Mouse (Mus musculus) brain, adult 10 weeks (tissue): ENCODE results near the gene Pld4. TPM values are rescaled to one million over a fixed set of nuclear protein-coding genes. Genes with fewer than 3 reads are reported as not detected.

ENCODE experiments used
- polyA plus RNA-seq: library from polyadenylated mRNA; stranded (reverse); fragments of 350-450 nt; fragmentation: Illumina TruSeq; extraction: RNeasy Lipid Tissue Mini Kit (QIAGEN cat#74804); gene quantifications from one replicate; pipeline ENCODE4 v1.2.3, GENCODE M21; 2015; ENCODE audit warnings: low read depth, low replicate concordance

Gene Pld4
- polyA plus RNA-seq: 9.5 TPM

DNA sequence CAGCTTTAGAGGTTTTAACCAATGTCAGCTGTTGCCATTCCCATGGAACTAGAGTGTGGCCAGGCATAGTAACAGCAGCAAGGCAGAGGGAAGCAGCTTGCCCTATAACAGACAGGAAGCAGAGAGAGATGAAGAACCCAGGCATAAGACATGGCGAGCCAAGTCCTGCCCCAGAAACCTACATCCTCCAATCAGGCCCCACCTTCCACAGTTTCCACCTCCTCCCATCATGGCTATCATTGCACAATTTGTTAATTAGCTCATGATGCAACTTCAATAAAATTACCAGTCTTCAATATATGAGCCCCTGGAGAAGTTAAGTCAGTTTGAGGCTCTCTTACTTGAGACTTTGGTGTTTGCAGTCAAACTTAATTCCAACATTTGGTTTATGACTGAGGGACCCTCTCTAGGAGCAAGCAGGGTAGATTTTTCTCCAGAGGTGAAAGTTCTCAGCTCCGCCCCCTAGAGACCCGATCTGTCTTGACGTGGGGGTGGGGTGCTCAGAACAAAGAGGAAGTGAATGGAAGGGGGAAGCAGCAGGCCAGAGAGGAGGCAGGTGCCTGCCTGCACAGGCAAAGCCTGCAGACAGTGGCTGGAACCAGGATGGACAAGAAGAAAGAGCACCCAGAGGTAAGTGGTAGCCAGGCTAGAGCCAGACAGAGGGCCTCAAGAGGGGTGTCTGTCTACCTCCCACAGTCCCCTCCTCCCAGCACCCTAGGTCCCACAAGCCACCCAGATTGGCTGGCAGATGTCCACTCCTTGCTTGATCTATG, at the start of gene Pld4:
Gene Pld4, plus strand, starts transcription at position 502 of the 773 bp plus-strand sequence.

DNA sequence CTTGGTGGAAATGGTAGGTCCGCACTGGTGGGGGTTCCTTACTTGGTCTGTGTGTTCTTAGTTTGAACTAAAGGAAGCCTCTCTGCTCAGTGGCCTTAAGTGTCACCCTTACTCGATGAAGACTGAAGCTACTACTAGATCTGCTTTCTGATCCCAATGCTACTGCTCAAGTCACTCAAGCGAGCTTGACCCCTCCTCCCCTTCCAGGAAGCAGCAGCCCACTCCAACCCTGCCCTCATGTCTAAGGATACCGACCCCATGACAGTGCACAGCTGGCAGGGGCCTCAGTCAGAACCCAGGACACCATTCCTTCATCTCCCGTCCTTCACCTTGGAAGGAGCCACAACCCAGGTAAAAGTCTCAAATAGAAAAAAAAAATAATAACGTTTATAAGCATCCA, 40.2 kb upstream of the Pld4 start, which contains the start of gene Cep170b:
Gene Cep170b, plus strand, starts transcription at position 240 of the 400 bp plus-strand sequence.

DNA sequence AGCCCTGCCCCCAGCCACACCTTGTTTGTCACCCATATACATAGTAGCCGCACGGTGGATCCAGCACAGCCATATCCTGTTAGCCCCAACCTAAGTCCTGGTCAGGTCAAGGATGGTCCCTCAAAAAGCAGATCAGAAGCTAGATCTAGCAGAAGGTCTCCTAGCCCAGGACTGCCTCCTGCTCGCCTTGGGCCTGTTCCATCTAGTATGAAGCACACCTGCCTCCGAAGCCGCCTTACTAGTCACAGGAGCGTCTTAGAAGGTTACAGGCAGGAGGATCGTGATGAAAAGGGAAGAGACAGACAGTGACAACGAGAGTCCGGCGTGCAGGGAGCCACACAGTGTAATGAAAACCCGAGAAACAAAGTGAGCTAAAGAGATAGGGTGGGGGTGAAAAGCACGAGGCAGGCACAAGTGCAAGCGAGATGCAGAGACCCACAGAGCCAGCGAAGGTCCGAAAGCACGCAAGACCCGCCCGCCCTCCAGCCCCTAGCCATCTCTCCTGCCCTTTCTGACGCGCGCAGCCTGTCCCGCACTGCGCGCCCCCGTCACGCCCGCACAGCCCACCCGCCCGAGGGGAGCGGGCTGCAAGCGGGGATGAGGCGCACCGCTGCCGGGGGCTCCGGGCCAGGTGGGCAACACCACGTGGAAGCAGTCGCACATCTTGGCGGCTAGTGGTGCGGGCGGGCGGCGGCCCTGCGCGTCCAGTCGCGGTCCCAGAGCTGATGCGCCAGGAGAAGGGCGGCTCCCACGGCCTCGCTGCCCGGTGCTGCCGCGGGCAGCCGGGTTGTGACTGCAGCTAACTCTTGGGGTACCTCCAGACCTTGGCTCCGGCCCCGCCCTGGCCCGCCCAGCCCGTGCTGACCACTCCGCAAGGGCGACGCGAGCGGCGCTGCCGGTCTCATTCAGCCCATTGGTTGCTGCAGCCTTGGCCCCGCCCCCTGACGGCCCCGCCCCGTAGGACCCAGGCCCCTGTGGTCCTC, 41.7 kb downstream of the Pld4 start, which contains the start of gene Ahnak2:
Gene Ahnak2, minus strand, starts transcription at position 794 of the 983 bp plus-strand sequence.

DNA sequence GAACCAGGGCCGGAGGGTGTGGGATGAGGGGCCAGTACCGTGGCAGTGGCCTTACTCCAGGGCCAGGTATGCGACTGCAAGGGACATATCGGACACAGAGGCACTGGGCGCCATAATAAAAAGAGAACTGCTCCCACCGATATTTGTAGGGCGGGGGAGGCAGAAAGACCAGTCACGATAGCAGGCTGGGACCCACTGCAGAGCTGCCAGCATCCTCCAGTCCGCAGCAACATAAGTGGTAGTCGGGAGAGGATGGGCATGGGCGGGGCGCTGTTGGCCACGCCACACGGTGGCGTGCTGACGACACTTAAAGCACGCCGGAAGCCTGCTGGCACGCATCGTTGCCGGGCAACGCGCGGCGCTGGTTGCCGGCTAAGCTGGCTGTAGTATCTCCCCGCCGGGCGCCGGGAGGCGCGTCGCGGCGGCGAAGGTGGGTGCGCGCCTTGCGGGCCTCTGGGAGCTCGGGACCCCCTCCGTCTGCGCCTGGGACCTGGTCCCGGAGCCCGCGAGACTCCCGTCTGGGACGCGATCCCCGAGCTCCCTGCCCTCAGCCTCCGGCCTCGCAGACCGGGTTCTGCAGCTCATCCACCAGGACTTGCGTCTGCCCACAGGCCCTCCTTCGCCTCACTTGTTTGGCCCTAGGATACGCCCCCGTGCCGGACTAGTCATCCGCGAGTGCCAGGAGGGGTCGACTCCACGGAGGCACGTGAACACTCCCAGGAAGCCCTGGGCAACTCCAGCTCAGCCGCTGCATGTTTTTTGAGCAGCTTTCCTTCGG, 48.3 kb downstream of the Pld4 start, which contains the start of gene Clba1:
Gene Clba1, plus strand, starts transcription at position 351 of the 778 bp plus-strand sequence.

Other genes with a start within 250 kb of the Pld4 start
- gene Tmem179, start 243.9 kb upstream of the Pld4 start, polyA plus RNA-seq: 114 TPM
- 124 TPM for gene Inf2, start 171.9 kb upstream of the Pld4 start, polyA plus RNA-seq
- gene Adssl1, start 140.6 kb upstream of the Pld4 start, polyA plus RNA-seq: 27.5 TPM
- gene Siva1, start 116.0 kb upstream of the Pld4 start, polyA plus RNA-seq: 19.1 TPM
- 129 TPM for gene Akt1, start 85.8 kb upstream of the Pld4 start, polyA plus RNA-seq
- 0.97 TPM for gene Zbtb42, start 81.8 kb upstream of the Pld4 start, polyA plus RNA-seq
- gene Cep170b, start 40.2 kb upstream of the Pld4 start, polyA plus RNA-seq: 91.5 TPM
- 1.5 TPM for gene Ahnak2, start 42.0 kb downstream of the Pld4 start, polyA plus RNA-seq
- gene Clba1, start 48.3 kb downstream of the Pld4 start, polyA plus RNA-seq: 15.2 TPM
- gene Cdca4, start 68.8 kb downstream of the Pld4 start, polyA plus RNA-seq: 6.6 TPM
- gene Gpr132, start 107.6 kb downstream of the Pld4 start, polyA plus RNA-seq: not detected
- gene Jag2, start 169.1 kb downstream of the Pld4 start, polyA plus RNA-seq: 17.1 TPM
- gene Nudt14, start 181.5 kb downstream of the Pld4 start, polyA plus RNA-seq: 16.5 TPM
- gene Btbd6, start 215.8 kb downstream of the Pld4 start, polyA plus RNA-seq: 65.8 TPM
- gene Brf1, start 240.0 kb downstream of the Pld4 start, polyA plus RNA-seq: 31.8 TPM